Mouse (Mus musculus): ENCODE data around the gene Cxcl10.
"Not testable (repeated sequence)": the region's sequence is repeated elsewhere in the genome, so short reads cannot be mapped to it uniquely, and the experiment has no call there.

Gene Cxcl10

DNA sequence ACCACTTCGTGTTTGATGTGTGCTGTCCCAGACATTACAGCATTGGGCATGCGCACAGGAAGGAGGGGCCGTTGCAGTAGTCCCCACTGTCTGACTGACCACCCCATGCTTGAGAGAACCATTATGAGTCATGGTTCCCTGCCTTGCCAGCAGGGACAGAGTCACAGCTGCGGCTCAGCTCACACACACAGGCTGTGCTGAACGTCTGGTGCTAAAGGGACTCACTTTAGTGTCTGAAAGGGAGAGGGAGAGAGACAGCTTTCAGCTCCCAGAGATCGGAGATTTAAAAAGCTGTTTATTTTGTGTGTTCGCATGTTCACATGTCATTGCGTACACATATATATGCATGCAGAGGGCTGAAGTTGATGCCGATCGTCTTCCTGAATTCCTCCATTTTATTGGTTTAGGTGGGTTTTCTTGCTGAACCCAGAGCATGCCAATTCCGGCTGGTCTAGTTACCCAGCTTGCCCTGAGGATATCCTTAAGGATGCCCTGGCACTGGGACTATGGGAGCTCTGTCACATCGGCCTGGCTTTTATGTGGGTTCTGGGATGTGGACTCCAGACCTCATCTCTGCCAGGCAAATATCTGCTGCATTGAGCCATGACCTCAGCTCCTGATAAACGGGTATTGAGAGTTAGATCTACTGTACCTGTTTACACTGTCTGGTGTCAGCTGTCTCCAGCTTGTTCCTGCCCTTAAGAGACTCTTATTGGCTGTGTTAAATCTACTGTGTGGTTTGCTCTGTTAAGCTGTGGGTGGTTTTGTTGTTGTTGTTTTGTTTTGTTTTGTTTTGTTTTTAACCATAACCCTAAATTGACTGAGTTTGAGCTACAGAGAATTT, 20.7 kb upstream of the Cxcl10 start:
- DNase-seq (ENCODE audit: low spot score), result no peak

DNA sequence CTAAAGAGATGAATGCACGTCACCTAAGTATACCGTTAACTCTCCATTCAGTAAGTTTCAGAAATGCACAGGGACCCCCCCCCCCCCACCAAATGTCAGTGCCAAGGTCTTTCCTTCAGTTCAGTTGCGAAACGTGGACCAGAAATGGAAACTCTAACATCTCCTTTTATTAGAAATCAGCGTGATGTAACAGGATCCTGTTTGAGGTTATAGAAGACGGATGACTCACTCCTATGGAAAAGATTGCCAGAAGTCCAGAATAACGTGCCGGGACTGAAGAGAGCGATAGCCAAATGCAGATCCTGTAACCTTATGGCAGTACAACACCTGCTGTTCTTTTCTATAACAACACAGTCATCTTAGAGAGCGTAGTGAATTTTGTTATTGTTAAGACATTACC, 19.7 kb upstream of the Cxcl10 start:
- no peak for DNase-seq (ENCODE audit: low spot score)

DNA sequence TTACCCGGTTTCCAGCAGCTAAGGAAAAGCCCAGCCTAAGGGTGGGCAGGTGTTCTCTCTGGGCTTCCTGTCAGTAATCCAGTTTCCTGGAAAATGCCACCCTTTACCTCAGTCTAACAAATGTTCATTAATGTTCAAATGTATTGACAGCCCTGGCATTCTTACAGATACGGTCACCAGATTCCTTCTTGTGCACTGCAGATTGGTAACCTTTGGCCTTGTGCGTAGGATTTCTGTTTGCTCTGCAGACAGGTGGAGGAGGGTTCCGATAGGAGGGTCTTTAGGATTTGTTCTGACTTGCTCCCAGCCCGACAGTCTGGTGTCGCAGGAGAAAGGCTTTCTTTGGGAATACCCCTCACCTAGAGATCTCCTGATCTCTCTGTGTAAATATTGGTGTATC, 17.9 kb upstream of the Cxcl10 start:
- no peak for DNase-seq (ENCODE audit: low spot score)

DNA sequence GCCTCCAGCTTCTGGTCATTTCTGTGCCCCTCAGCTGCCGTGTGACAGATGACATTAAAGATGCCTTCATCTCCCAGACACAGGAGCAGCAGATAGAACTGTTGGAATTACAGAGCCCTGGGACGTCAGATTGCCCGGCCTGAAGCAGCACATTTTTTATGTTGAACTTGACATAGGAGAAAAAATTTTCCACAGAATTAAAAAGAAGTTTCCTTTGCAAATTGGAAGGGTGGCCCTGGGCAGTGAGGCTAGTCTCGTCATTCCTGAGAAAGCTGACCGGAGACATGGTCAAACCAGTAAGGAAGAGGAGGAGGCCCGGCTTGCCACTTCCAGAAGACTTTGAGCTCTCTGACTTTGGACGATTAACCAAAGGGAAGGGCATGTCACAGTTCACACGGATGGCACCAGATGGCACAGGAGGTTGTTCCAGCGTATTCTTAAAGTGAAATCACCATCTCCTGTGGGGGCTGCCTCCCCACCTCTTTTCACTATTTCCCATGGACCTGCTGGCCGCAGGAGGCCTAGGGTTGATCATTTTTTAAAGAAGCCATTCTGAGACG, 16.5 kb upstream of the Cxcl10 start:
- no peak for DNase-seq (ENCODE audit: low spot score)

DNA sequence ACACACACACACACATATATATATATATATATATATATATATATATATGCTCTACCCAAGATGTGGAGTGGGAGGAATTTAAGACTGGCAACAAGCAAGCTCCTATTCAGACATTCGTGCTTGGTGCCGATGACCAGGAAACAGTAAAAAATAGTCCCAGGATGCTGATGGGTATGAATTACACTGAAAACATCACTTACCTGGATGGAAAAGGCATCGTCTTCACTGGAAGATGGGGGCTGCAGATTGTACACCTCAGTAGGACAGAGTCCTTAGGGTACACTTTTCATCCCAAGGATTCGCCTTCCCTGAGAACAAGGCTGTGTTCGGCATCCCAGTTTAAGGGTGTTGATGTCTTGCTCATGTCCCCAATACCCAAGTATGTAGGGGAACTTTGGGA, 15.3 kb upstream of the Cxcl10 start:
- no peak for DNase-seq (ENCODE audit: low spot score)

DNA sequence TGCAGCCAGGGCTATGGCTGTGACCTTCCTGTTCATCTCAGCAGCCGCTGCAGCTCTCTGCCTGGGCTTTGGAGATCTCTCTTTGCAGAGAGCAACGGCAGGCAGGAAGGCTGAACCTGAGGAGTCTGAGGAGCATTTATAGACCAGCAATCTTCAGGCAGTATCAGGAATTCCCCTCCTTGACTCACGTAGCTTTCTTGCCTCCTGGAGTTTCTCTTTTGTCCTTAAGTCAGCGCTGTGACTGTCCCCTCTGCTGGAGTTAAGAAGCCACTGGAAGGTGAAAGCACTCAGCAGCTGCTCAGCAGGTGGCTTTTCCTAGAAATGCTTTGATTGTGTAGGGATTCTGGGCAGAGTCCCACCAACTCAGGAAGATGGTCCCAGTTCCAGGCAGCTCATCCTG, 14.5 kb upstream of the Cxcl10 start:
- no peak for DNase-seq (ENCODE audit: low spot score)

DNA sequence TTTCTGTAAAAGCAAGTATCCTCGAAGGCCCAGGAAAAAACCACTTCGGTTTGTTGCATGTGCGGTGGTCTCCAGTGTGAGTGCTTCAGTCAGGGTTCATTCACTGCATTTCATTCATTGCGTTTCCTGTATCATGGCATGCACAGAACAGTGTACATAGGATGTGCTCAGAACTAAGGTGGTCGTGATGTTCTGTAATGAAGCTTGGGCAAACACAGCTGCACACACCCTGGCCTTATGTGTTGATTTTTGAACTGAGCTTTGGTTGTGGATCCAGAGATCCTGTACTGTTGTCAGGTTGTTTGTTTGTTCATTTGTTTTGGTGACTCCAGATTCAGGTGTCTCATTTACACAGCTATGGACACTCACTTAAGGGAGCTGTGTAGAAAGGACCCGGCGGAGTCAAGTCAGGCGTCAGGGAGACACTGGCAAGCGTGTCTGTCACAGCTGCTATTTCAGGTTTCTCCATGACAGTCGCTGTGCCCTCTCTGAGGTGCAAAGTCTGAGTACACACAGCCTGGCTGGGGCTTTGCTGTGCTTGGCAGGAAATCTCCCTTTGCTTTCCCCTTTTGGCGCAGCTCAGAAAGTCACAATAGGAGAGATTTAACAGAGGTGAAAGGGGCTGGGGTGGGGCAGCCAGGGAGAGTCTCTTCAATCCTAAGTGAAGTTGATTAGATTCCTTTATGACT, 10.2 kb upstream of the Cxcl10 start:
- DNase-seq (ENCODE audit: low spot score), result no peak

DNA sequence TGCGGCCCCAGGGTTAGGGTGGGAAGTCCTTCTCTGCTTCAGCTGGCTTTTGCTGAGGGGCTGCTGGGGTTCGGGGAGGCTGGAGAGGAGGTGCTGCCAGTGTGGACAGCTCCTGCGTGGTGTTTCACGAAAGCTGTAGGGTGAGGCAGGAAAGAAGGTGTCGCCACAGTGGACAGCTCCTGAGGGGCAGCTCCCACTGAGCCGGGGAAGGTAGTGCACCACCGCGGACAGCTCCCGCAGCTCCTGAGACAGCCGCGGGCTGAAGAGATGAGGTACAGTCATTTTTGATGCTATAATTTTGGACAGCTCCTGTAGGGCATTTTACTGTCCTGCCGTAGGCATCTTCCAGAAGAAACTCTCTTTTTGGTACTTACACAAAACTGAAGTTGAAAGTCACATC, 9.3 kb upstream of the Cxcl10 start:
- no peak for DNase-seq (ENCODE audit: low spot score)

DNA sequence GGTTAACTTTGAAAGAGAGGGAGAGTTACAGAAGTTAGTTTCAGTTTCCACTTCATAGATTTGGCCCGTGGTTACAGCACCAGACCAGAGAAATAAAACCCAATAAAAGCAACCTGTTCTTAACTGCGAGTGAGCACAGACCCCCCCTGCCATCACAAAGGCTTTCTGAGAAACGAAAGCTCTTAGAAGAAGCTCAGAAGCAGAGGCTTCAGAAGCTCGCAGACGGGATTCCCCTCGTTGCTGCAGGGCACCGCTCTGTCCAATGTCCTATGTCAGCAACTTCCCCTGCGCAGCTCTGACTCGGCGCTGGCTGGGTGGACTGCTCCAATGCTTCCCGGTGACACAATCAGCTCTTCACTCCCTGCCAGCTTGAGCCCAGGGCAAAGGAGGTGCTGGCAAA, 4.8 kb upstream of the Cxcl10 start:
- no peak for DNase-seq (ENCODE audit: low spot score)

DNA sequence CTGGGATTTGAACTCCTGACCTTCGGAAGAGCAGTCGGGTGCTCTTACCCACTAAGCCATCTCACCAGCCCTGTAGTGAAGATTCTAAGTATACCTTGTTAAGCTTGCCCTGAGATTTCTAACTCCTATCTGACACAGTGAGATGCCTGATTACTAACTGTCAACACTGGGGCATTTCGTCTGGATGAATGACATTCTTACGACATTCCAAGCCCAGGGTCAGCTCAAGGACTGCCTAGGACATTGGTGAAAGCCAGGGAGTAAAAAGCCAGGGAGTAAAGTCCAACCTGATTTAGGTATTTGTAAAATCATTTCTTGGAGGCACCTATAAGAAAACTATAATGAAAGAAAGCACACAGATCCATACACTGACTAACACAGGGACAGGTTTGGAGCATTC, 4.0 kb upstream of the Cxcl10 start:
- DNase-seq (ENCODE audit: low spot score), result not testable (repeated sequence)

DNA sequence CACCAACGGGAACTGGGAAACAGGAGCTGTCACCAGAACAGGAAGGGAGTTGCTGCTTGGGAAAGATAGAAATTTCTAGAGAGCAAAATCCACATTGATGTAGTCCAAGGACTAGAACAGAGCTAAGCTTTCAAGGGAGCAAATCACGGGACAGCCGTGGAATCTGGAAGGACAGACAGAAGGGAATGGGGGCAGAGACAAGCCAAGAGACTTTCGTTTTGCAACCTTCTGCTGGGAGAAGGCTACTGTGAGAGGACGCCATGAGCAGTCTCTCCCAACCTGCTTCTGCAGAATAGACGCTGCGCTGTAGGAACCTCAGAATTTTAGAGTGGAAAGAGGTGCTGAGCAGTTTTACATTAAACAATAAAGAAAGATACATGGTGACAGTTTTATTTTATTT, 1.0 kb upstream of the Cxcl10 start:
- no peak for DNase-seq (ENCODE audit: low spot score)

DNA sequence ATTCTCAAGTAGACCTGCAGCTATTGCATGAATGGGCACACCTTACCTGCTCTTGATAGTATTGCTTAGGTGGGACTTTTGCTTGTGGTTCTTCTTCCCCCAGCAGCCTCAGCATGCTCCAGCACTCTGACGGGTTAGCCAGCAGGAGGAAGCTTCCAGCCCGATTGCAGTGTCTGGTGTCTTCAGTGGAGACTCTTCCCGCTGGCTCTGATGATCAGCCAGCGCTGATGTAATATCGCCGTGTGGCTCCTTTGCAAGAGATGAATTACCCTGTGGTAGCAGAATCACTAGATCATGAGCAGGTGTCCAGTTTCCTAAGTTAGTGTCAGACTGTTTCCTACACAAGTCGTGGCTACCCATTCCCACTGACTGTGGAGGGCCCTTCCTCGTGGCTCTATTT, 3.7 kb downstream of the Cxcl10 start:
- DNase-seq (ENCODE audit: low spot score), result no peak

DNA sequence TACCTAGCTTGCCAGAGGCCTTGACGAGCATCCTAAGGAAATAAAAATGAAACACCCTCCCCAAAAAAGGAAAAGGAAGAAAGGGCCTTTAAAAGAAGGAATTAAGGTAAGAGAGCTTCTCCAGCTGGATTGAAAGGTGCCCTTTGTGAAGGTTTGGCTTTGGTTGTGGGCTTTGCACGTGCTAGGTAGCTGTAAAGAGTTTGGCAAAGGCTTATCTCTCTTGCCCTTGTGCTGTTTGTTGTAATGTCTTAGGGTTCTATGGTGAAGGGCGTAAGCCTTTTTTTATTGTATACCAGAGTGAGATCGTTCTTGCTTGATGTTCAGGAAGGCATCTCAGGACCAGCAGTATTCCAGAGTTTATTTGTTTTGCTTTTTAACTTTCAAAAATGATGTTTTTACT, 8.1 kb downstream of the Cxcl10 start:
- no peak for DNase-seq (ENCODE audit: low spot score)

DNA sequence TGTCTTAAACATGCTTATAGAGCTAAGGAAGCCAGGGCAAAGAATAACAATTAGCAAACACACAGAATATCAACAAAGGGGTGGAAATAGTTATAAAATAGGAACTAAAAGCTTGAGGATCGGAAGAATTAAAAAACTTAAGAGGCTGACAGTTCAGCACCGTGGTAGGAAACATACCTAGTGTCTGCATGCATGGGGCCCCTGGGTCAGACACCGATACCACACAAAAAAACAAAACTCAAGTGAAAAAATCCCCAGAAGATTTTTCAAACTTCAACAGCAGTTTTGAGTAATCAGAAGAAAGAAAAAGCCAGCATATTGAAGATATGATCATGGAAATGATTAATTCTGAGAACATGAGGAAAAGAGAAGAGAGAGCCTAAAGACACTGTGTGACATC, 11.9 kb downstream of the Cxcl10 start:
- no peak for DNase-seq (ENCODE audit: low spot score)

DNA sequence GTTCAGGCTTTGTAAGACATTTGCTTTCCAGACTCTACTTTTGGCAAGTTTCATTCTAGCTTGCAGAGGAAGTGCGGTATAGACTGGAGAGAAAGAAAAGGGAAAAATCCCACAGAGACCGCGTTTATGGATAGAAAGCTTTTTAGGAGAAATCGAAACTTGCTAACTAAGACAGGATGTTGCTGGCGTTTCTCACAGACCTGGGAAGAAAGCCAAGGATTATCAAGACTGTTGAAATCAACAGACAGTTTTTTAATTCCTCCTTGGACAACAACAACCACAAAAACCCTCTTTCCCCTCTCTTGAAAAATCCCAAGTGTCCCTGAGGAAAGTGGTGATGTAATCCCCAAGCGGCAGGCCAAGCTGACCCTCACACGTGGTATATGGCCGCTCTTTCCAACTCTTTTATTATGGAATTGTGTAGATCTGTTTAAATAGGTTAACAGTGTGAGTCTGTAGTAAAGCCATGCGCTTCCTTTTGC, 16.3 kb downstream of the Cxcl10 start:
- no peak for DNase-seq (ENCODE audit: low spot score)

DNA sequence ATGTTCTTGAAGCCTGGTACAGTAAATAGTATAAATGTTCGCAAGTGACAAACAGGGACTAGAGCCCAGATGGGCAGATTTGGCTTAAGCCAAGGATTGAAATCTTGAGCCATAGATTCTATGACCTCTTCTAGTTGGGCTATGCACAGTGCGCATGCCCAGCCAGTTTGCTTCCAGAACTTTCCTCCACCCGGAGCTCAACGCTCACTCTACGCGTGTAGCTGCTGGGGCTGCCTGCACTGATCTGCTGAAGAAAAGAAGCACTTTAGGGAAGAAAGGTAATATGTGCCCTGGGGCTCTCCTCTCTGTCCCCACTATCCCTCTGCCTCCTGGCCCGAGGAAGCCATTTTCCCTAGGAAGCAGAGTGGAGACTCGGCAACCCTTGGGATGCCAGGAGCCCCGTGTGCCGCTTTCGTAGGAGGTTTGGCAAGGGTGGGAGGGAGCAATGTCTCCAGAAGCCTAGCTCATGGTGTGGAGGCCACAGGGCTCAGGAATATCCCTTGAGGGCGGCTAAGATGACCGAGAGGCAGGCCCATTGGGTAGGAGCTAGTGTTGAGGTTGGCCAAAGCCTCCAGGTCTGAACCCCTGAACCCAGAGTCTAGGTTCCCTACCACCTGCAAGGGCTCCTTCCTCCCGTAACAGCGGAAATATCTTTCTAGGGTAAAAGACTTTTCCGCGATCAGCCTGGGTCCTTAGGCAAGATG, 16.9 kb downstream of the Cxcl10 start, which contains the start of gene Art3:
TSS of gene Art3 (plus strand) at position 193 of the 704 bp plus-strand sequence.
- DNase-seq (ENCODE audit: low spot score), result no peak

DNA sequence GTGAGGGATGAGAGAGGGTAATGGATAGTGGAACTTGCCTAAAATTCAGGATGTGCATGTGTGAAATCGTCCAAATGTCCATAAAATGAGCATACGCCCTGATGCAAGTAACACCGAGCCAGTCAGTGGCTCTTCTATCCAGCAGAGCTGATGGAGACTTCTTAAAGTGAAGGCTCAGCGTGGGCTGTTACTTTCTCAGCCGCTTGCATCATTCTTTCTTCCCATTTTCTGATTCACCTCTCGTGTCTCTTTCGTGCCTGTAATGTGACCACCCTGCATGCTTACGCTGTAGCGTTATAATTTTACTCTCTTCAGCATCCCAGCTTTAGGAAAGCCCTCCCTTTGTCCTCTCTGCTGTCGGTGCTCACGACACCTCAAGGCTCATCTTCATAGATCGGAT, 17.6 kb downstream of the Cxcl10 start:
- no peak for DNase-seq (ENCODE audit: low spot score)

DNA sequence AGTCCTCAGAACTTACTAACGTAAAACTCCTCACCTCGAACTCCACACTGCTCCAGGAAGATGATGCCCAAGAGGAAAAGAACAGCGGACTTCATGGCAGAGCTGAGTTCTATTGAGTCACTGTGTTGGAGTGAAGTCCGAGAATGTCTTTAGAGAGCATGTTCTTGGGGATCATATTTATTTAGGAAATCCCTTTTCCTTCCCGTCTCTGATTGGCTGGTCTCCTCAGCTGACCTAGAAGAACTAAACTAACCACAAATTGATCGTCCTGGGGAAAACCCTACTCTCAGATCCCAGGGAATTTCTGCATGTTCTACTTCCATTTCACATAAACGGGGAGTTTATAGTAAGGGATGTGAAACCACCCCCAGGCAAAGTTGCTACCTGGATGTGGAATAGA, 20.8 kb downstream of the Cxcl10 start, which contains the start of gene Cxcl9:
TSS of gene Cxcl9 (minus strand) at position 151 of the 400 bp plus-strand sequence.
- DNase-seq (ENCODE audit: low spot score), result no peak

DNA sequence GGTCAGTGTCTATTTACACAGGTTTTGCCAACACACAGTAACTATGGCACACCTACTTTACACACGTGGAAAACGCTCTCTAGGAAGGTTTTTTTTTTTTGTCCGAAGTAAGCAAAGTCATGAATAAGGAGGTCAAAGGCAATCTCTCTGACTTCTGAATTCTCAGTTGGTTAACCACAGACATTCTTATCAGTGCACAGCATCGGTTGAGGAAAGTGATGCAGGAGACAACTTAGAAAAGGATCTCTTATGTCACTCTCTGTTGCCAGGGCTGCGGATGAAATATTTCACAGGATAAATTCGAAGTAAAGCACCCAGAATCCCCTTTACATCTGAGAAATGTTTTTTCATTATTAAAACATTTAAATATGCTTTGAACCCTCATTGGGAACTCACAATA, 21.3 kb downstream of the Cxcl10 start:
- DNase-seq (ENCODE audit: low spot score), result no peak

DNA sequence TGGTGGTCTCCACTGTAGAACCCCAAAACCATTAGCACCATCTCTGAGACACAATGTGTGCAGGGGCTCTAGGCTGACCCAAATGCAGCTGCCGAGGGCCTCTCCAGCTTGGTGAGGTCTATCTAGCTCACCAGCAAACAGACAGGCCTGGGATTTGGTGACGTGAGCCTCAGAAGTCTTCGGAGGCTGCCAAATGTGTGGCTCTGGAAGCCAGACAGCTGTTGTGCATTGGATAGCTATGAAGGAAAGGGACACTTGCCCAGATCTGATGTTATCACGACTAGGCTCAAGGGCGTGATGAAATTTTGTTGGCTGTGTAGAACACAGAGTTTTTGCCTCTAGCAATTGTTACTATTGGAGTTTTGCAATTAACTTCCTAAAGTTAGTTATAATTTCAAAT, 25.4 kb downstream of the Cxcl10 start:
- no peak for DNase-seq (ENCODE audit: low spot score)

DNA sequence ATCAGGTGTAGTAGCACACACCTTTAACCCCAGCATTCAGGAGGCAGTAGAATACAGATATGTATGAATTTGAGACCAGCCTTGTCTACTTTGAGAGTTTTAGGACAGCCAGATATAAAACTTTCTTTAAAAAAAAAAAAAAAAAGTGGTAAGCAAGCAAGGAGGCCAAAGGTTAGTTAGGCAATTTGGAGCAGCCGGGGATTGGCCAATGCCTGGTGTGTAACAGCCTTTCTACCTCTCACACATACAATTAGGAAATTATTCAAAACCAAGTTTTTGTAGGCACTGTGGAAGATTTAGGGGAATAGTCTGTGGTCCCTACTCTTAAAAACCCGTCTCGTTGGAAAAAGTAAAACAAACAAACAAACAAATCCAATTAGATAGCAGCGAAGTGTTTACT, 26.1 kb downstream of the Cxcl10 start:
- DNase-seq (ENCODE audit: low spot score), result no peak

DNA sequence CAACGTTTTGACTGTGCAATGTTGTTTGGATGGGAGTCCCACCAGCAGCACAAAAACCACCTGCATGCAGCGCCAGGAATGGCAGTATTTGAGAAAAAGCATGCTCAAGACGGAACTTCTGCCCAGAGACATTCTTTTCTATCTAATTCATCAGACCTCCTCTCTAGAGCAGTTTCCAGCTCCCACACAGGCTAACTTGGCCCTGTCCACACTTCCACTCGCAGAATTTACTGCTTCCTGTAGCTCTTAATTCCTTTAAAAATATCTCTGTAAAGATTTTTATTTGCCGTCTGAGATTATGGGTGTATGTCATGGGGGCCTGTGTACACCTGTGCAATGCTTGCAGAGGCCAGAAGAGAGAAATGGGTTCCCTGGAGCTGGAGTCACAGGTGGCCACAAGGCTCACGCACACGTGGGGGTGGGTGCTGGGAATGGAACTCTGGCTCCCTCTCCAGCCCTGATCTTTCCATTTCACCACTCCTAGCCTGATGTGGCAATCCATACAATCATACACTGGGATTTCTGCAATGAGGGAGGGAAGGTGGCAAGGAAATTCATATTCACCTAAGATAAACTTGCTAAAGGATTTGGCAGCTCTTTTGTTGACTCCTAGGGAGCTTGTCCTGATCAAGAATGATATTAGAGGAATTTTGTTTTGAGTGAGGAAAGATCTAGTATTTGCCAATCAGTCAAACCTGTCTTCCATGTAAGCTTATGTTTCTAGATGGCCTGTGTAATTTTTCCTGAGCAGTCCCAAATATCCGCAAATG, 26.9 kb downstream of the Cxcl10 start:
- DNase-seq (ENCODE audit: low spot score), result no peak

All from urinary bladder, postnatal 10 days (tissue).